Mouse (Mus musculus) embryonic facial prominence, embryonic 13.5 days (tissue): ENCODE measurements around the gene Cdcp1. TPM values are rescaled to one million over a fixed set of nuclear protein-coding genes. Genes with fewer than 3 reads are reported as not detected.

Source experiments
- polyA plus RNA-seq: library from polyadenylated mRNA; unstranded; fragments of >200 nt; fragmentation: Nextera tagmentation; extraction: Ambion mirVana; gene quantifications from 2 replicates; pipeline ENCODE4 v1.2.1, GENCODE M21; 2015

Cdcp1 gene
- polyA plus RNA-seq, 1 experiment from 2014 or later, result 8.3 TPM

Other genes with a start within 250 kb of the Cdcp1 start
- gene Tmem42, start 194.7 kb downstream of the Cdcp1 start, polyA plus RNA-seq, result 22.0 and 25.6 TPM in 2 replicates
- gene Tgm4, start 181.3 kb downstream of the Cdcp1 start, polyA plus RNA-seq, result 0.55 and 0.59 TPM in 2 replicates
- gene Zdhhc3, start 102.8 kb downstream of the Cdcp1 start, polyA plus RNA-seq, result 72.1 and 74.7 TPM in 2 replicates
- 99.4 and 104 TPM in 2 replicates for gene Exosc7, start 102.8 kb downstream of the Cdcp1 start, polyA plus RNA-seq
- 0.21 TPM in 1 of 2 replicates, not detected in the other for gene Clec3b, start 65.1 kb downstream of the Cdcp1 start, polyA plus RNA-seq
- gene Tmem158, start 44.7 kb upstream of the Cdcp1 start, polyA plus RNA-seq, result 7.2 and 7.8 TPM in 2 replicates
- 1,079 and 1,205 TPM in 2 replicates for gene Lars2, start 150.9 kb upstream of the Cdcp1 start, polyA plus RNA-seq